Mouse (Mus musculus) neutrophil, adult 5-6 weeks (primary cell): ENCODE measurements around the gene Grwd1. TPM values are rescaled to one million over a fixed set of nuclear protein-coding genes. Genes with fewer than 3 reads are reported as not detected.

Experiments used
- ATAC-seq: fragments of 151-379, 151-347 bp; 2 replicates; pipeline ENCODE4 v1.8.0; 2017; ENCODE audit warnings: mild to moderate bottlenecking, moderate TSS enrichment; ENCODE audit not compliant: insufficient number of reproducible peaks, poor library complexity, low FRiP score, severe bottlenecking; ENCODE audit errors: extremely low read depth
- total RNA-seq: library from RNA; stranded (forward); fragments of 200-1000 nt; gene quantifications from 2 replicates; pipeline ENCODE4 v1.2.3, GENCODE M21; 2017

The Grwd1 gene
- total RNA-seq, 1 experiment from 2014 or later = 7.2 TPM

GRCm38 (mm10) chr7:45802551-45802950 is 28.2 kb downstream of the Grwd1 start:
- ATAC-seq = no peak

GRCm38 (mm10) chr7:45801348-45801747 is 29.4 kb downstream of the Grwd1 start:
- ATAC-seq = peak; percentile 81

GRCm38 (mm10) chr7:45800546-45801204 is 30.1 kb downstream of the Grwd1 start:
- ATAC-seq = 0 out of 2 replicates have a peak, but pooled peaks have one; percentile 21

GRCm38 (mm10) chr7:45800001-45800400 is 30.7 kb downstream of the Grwd1 start:
- no peak for ATAC-seq

GRCm38 (mm10) chr7:45798931-45799330 is 31.8 kb downstream of the Grwd1 start:
- ATAC-seq = no peak

- ATAC-seq = no peak
Observed at GRCm38 (mm10) chr7:45798511-45798836, 32.3 kb downstream of the Grwd1 start.

GRCm38 (mm10) chr7:45797661-45798510 is 32.9 kb downstream of the Grwd1 start:
- no peak for ATAC-seq

GRCm38 (mm10) chr7:45796950-45797349 is 33.8 kb downstream of the Grwd1 start:
- ATAC-seq = no peak

- ATAC-seq = no peak
Observed at GRCm38 (mm10) chr7:45794971-45795370, 35.8 kb downstream of the Grwd1 start.

GRCm38 (mm10) chr7:45793969-45794585 is 36.7 kb downstream of the Grwd1 start:
- ATAC-seq = no peak

GRCm38 (mm10) chr7:45793240-45793639 is 37.5 kb downstream of the Grwd1 start:
- ATAC-seq = no peak

- ATAC-seq = no peak
Observed at GRCm38 (mm10) chr7:45791756-45792490, 38.8 kb downstream of the Grwd1 start.

GRCm38 (mm10) chr7:45790721-45791120 is 40.0 kb downstream of the Grwd1 start:
- ATAC-seq = no peak

GRCm38 (mm10) chr7:45787642-45788041 is 43.1 kb downstream of the Grwd1 start:
- no peak for ATAC-seq

- no peak for ATAC-seq
Observed at GRCm38 (mm10) chr7:45786661-45787413, 43.9 kb downstream of the Grwd1 start.

- no peak for ATAC-seq
Observed at GRCm38 (mm10) chr7:45786136-45786578, 44.6 kb downstream of the Grwd1 start.

GRCm38 (mm10) chr7:45785388-45786135 is 45.2 kb downstream of the Grwd1 start:
- no peak for ATAC-seq
